Mouse (Mus musculus) inflammation-experienced regulatory T-cells, adult 6 months (primary cell): ENCODE measurements at regions not wholly inside any gene's neighbourhood (a gene's known extent, or its start where the extent isn't known, plus 50 kb on each side); places are given as distances from the start of the nearest gene placed in this dataset.

Experiments
- ATAC-seq: one replicate; pipeline ENCODE4 v1.8.0; 2017

- ATAC-seq, result no peak
These were observed 81.7 kb upstream of the Cers4 start for GRCm38 (mm10) chr8:4411126-4411525.

DNA sequence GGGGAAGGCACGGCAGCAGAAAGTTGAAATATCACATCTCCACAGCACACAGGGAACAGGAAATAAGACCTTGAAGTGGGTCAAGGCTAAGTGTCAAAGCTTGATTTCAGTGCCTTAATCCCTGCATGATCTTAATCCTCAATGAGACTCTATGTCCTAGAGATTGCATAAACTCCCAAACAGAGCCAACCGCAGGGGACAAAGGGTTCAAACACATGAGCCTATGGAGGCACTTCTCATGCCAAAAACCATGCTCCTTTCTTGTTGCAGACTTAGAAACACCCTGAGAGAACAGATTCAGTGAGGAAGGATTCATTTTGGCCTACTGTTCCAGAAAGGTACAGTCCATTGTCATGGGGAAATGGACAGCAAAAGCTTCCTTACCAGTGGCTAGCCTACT is 81.0 kb upstream of the Cers4 start:
- ATAC-seq, result no peak

- ATAC-seq, result peak; percentile 70
These were observed 79.6 kb upstream of the Cers4 start for GRCm38 (mm10) chr8:4413206-4413605.

DNA sequence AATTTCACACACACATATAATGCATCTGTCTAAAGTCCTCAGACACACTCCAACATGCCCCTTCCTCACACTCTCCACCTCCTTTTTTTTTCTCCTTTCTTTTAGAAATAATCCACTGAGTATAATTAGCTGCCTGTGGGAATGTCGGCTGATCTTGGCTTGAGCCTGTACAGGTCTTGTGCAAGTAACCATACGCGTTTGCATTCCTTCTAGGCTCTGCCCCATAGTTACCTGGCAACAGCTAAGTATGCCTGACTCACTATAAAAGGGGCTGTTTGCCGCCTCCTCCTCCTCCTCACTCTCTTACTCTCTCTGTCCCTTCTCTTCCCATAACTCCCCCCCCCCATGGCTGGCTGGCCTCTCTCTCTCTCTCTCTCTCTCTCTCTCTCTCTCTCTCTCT is 79.1 kb upstream of the Cers4 start:
- no peak for ATAC-seq

DNA sequence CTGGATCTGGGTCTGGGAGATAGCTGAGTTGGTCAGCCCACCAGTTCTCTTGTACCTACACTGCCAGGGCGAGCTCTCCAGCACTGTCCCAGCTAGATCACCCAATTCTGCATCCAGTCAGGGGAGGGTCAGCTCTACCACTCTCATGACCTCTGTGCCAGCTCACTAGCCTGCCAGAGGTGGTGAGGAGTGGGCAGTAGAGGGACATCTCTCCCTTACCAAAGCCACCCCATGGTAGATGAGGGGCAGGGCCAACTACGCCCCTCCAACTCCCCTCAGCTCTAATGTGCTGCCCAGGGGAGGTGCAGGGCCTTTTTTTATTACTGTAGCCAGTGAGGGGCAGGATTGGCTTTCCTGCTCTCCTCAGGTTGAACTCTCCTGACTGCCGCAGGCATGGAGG is 75.7 kb upstream of the Cers4 start:
- no peak for ATAC-seq

- ATAC-seq, result no peak
These were observed 59.7 kb upstream of the Cers4 start for GRCm38 (mm10) chr8:4433161-4433560.

DNA sequence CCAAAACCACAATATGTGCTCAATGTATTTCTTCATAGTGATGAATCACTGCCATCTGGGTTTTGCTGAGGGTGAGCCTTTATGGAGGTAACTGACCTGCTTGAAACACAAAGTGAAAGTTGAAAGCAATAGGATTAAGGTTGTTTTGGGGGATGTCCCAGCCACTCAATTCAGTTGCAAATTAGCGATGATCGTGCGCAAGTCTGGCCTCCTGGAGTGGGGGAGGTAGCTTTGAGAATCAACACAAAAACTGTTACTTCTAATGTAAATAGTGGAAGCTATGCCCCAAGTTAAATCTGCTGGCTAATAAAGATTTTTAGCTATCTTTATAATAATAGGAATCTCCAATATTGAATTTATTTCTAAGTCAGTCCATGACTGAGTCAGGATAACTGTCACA is 56.3 kb upstream of the Cers4 start:
- ATAC-seq, result no peak
